Mouse (Mus musculus) erythroblast, embryonic 14.5 days (primary cell): ENCODE results near the gene Lypd4. TPM values are rescaled to one million over a fixed set of nuclear protein-coding genes. Genes with fewer than 3 reads are reported as not detected.

ENCODE experiments used
- H3K27me3 ChIP-seq: 2 replicates; pipeline ENCODE4 v1.6.1; 2012; ENCODE audit warnings: inconsistent platforms; ENCODE audit not compliant: control insufficient read depth
- H3K36me3 ChIP-seq: 2 replicates; pipeline ENCODE4 v1.6.1; 2012; ENCODE audit warnings: mild to moderate bottlenecking, inconsistent platforms; ENCODE audit not compliant: control insufficient read depth
- H3K4me1 ChIP-seq: 2 replicates; pipeline ENCODE4 v1.6.1; 2012; ENCODE audit warnings: inconsistent platforms; ENCODE audit not compliant: control insufficient read depth
- H3K4me3 ChIP-seq: replicated peaks from 2 replicates; pipeline ENCODE3; 2012; ENCODE audit warnings: moderate library complexity, mild to moderate bottlenecking, inconsistent platforms
- H3K9me3 ChIP-seq: 2 replicates; pipeline ENCODE4 v1.6.1; 2012; ENCODE audit warnings: low read length, inconsistent platforms, mixed read lengths; ENCODE audit not compliant: control insufficient read depth
- GATA1 ChIP-seq: IDR thresholded peaks from 2 replicates; pipeline ENCODE4 v1.6.1; 2012; ENCODE audit warnings: low read length, inconsistent platforms, mixed read lengths
- TAL1 ChIP-seq: IDR thresholded peaks from 3 replicates; pipeline ENCODE4 v1.6.1; 2012; ENCODE audit warnings: low read length, inconsistent platforms, mixed read lengths
- polyA plus RNA-seq: library from polyadenylated mRNA; stranded (reverse); fragments of >175 nt; gene quantifications from 2 replicates; pipeline ENCODE4 v1.2.3, GENCODE M21; 2012

The Lypd4 gene
- polyA plus RNA-seq, 1 experiment, result not detected

DNA sequence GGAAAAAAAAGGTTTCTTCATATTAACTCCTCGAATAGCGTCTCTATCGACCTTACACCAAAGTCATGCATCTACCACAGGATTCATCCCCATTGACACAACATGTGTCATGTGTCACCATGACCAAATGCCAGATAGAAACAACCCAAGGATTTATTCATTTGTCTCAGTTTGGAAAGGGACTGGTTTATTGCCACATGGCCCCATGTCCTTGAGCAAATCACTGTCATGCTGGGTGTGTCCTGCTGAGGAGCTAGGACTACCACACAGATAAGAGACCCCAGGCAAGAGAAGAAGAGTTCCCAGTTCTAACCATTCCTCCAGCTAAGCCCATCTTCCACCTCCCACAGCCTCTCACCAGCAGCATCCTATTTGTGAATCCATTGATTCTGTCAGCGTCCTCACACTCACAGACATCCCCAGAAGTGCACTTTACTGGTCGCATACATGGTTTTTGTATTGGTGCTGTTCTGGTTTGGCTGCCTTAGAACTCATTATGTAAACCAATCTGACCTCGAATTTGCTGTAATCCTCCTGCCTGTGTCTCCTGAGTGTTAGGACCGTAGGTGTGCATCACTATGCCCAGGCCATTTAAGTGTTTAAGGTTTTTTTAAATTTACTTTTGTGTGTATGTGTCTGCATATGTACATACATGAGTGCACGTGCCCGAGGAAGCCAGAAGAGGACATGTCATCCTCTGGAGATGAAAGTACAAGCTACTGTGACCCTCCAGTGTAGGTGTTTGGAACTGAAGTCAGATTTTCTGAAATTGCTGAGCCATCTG lies 12.9 kb upstream of the Lypd4 start:
- TF ChIP-seq TAL1 (no peak), GATA1 (no peak)
- H3K9me3 ChIP-seq, result no peaks in the 10 kb centered on the region
- peaks cover 8% of the 10 kb centered on the region for H3K27me3 ChIP-seq
- peaks cover 47% of the 10 kb centered on the region for H3K4me1 ChIP-seq
- peaks cover 30% of the 10 kb centered on the region for H3K36me3 ChIP-seq
- H3K4me3 ChIP-seq, result no peak overlapping the region

DNA sequence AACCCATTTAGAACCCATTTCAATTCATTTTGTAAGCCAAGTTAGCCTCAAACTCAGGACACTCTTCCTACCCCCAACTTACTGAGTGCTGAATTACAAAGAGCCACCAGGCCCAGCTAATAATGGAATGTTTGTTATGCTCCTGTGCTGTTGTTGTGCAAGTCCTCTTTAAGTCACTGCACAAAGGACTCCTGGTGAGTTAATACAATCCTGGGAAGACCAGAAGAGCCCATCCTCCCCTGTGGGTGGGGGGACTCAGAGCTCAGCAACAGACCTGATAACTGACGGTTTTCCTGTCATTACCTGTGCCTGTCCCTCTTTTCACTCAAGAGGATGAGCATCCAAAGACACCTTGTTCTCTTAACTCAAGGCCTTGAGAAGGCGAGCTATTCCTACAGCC lies 9.9 kb upstream of the Lypd4 start:
- no peak overlapping the region for H3K4me3 ChIP-seq
- no peak for TF ChIP-seq TAL1
- TF ChIP-seq GATA1, result no peak
- H3K4me1 ChIP-seq, result peaks cover 19% of the 10 kb centered on the region
- no peaks in the 10 kb centered on the region for H3K36me3 ChIP-seq
- H3K27me3 ChIP-seq, result peaks cover 24% of the 10 kb centered on the region
- no peaks in the 10 kb centered on the region for H3K9me3 ChIP-seq

DNA sequence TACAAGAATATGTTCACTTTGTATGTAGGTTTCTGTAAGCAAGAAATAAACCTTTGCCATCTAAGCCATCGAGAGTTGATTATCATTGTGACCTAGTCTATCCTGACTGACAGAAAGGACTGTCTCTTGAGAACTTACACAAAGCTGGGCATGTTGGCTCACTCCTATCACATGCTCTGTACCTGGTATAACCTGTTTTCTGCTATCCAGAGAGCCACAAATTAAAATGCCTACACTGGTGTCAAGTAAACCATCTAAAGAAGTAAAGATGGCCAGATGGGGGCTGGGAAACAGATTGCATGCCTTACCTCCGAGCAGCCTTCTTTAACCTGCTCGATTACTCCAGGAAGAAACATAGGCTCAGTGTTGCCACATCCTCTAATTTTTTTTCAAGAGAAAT lies 7.8 kb upstream of the Lypd4 start:
- Histone ChIP-seq H3K36me3 (no peaks in the 10 kb centered on the region), H3K9me3 (no peaks in the 10 kb centered on the region), H3K4me1 (peaks cover 7% of the 10 kb centered on the region), H3K4me3 (no peak overlapping the region), H3K27me3 (peaks cover 31% of the 10 kb centered on the region)
- no peak for TF ChIP-seq TAL1
- no peak for TF ChIP-seq GATA1

DNA sequence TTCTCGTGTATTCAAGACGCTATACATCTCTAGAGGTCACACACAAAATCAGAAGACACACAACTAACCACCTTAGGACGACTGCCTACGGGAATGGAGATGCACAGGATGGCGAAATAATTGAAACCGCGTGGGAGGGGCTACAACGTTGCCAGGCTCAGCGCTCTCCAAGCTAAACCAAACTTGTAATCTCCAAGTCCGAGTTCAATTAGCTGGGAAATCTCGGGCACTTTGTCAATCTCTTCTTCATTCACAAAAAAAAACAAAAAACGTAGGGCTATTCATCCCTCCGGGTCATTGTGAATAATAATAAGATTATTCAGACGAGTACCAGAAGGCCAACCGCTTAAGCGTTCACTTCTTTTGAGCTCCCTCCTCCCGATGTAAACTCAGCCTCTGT lies 661 bp downstream of the Lypd4 start:
- Histone ChIP-seq H3K36me3 (no peaks in the 10 kb centered on the region), H3K9me3 (peaks cover 10% of the 10 kb centered on the region), H3K27me3 (peaks cover 73% of the 10 kb centered on the region), H3K4me1 (peaks cover 19% of the 10 kb centered on the region), H3K4me3 (no peak overlapping the region)
- TF ChIP-seq GATA1, result no peak
- no peak for TF ChIP-seq TAL1

DNA sequence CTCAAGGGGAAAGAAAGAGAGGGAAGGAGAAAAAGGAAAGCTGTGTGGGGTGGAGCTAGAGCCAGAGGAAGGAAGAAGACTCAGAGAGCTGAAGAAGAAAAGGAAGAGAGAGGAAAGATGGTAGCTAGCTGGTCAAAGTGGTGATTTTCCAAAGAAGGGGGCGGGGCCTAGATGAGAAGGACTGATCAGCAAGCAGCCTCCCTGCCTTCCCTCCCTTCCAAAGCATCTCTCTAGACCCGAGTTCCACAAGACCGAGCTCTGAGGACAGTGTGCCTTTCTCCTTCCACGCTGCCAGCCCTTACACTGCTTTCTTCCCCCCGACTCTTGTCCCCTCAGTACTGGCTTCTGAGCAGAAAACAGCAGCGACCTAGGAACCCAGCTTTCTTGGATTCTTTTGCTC lies 5.6 kb downstream of the Lypd4 start:
- TF ChIP-seq GATA1 (no peak), TAL1 (no peak)
- peaks cover 3% of the 10 kb centered on the region; the same call in 1 of the 2 replicates for H3K36me3 ChIP-seq
- H3K4me1 ChIP-seq, result peaks cover 48% of the 10 kb centered on the region
- H3K4me3 ChIP-seq, result no peak overlapping the region
- peaks cover 44% of the 10 kb centered on the region for H3K27me3 ChIP-seq
- H3K9me3 ChIP-seq, result peaks cover 4% of the 10 kb centered on the region

DNA sequence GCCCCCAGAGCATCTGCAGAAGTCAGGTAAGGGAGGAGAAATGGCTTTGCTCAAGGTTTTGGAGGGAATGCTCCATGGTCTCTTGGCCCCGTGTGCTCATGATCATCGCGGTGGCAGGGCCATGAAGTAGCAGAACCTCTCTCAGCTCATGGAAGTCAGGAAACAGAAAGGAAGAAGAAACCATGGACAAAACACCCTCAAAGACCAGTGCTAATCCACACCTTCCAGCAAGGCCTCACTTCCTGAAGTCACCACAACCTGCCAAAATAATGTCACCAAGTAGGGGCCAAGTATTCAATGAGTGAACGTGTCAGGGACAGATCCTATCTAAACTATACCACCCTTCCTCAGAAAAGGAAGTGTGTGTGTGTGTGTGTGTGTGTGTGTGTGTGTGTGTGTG lies 6.9 kb downstream of the Lypd4 start:
- peaks cover 61% of the 10 kb centered on the region for H3K4me1 ChIP-seq
- no peak overlapping the region for H3K4me3 ChIP-seq
- peaks cover 32% of the 10 kb centered on the region for H3K27me3 ChIP-seq
- TF ChIP-seq TAL1 (no peak), GATA1 (no peak)
- H3K9me3 ChIP-seq, result peaks cover 4% of the 10 kb centered on the region
- peaks cover 3% of the 10 kb centered on the region; the same call in 1 of the 2 replicates for H3K36me3 ChIP-seq

DNA sequence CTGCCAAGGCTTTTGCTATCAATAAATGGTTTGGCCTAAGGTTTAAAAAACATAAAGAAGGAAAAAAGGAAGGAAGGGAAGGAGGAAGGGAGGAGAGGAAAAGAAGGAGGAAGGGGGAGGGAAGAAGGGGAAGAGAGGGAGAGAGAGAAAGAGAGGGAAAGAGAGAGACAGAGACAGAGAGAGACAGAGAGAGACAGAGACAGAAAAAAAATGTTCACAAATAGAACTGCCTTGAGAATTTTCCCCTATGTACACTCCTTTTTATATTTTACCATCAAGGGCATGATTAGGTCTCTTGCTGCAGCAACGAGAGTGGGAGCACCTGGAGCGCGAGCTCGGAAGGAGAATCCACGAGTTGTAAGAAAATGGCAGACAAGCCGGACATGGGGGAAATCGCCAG lies 7.8 kb downstream of the Lypd4 start, which contains the start of gene Gm9844:
Gene Gm9844, plus strand, starts transcription at position 301 of the 400 bp plus-strand sequence.
- TF ChIP-seq GATA1, result no peak
- no peak for TF ChIP-seq TAL1
- no peak within 1 kb of the TSS for H3K4me3 ChIP-seq
- H3K27me3 ChIP-seq, result peaks cover 23% of the 10 kb centered on the region
- peaks cover 4% of the 10 kb centered on the region for H3K9me3 ChIP-seq
- H3K4me1 ChIP-seq, result peaks cover 70% of the 10 kb centered on the region
- peaks cover 5% of the 10 kb centered on the region; the same call in 1 of the 2 replicates for H3K36me3 ChIP-seq

DNA sequence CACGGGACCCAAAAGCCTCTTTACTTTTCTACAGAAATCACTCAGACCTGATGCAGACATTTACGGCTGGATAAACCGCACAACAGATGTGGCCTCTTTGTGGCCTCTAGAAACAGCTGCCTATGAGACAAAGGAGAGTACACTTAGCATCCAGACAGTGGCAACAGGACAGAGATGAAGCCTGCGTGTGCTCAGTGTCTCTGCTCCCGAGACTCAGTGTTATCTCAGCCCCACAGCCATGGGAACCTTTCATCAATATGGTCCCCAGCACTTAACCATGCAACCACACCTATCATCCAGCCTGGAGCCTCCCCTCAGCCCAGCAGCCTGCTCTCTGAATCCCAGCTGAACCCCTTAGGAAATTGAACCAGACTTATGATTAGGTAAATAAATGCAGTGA lies 10.5 kb downstream of the Lypd4 start:
- peaks cover 9% of the 10 kb centered on the region for H3K9me3 ChIP-seq
- peaks cover 14% of the 10 kb centered on the region for H3K36me3 ChIP-seq
- peak; percentile 91 for TF ChIP-seq GATA1
- peak; percentile 88 for TF ChIP-seq TAL1
- H3K4me1 ChIP-seq, result peaks cover 81% of the 10 kb centered on the region
- H3K27me3 ChIP-seq, result peaks cover 4% of the 10 kb centered on the region
- H3K4me3 ChIP-seq, result peak overlapping the region; percentile 41

DNA sequence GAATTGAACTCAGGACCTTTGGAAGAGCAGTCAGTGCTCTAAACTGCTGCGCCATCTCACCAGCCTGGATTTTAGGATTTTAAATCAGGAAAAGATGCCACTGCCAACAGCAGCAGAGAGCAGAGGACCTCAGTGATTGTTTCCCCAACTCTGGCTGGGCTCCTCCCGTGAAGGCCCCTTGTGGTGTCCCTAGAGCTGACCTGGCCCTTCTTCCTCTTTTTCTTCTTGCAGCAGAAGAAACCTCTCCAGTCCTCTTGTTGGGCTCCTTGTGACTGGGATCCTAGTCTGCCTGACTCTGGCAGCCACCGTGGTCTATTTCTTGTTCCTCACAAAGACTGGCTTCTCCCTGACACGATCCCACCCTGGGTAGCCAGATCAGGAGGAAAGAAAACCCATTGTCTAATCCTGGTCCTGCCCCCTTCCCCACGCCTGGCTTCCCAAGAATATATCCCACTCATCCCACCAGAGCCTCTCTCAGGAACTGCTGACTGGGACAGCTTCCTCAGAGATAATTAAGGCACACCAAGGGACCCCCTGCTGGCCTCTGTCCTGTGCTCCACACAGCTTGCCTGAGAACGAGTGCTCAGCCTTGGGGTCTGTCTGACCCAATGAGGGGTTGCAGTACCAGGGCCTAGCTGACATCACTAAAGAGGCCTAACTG lies 13.2 kb downstream of the Lypd4 start:
- no peak for TF ChIP-seq TAL1
- TF ChIP-seq GATA1, result no peak
- Histone ChIP-seq H3K4me1 (peaks cover 96% of the 10 kb centered on the region), H3K4me3 (no peak overlapping the region), H3K9me3 (peaks cover 9% of the 10 kb centered on the region), H3K36me3 (peaks cover 19% of the 10 kb centered on the region), H3K27me3 (peaks cover 3% of the 10 kb centered on the region; the same call in 1 of the 2 replicates)

DNA sequence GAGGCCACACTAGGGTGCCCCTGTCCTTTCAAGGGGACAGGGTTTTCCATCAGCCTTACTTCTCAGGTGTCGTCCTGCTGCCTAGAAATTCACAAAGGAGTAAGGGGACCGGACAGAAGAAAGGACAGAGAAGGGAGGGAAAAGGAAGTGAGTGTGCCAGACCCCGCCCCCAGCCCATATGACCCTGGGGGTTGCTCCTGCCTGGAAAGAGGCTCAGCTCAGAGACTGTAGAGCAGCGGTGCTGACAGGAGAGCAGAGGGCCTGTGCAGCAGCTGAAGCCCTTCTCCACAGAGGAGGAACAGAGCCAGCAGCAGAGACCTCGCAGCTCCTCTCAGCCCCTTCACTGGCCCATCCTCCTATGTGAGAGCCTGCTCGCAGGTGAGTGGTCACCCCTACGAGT lies 16.0 kb downstream of the Lypd4 start:
- H3K36me3 ChIP-seq, result peaks cover 16% of the 10 kb centered on the region
- no peaks in the 10 kb centered on the region for H3K27me3 ChIP-seq
- TF ChIP-seq GATA1, result no peak
- no peak for TF ChIP-seq TAL1
- peaks cover 5% of the 10 kb centered on the region for H3K9me3 ChIP-seq
- peaks cover 96% of the 10 kb centered on the region for H3K4me1 ChIP-seq
- peak overlapping the region; percentile 67 for H3K4me3 ChIP-seq
